Mouse (Mus musculus) liver, adult 2 months (tissue): ENCODE results near the gene Gm45140.
A peak's percentile ranks its signal among the peaks of the same experiment; 100 is the strongest.

Source experiments
- CTCF ChIP-seq: fragments of 200-500 bp; IDR thresholded peaks from 2 replicates; pipeline ENCODE4 v1.5.1; 2011; ENCODE audit warnings: low read depth, low read length, control low read depth
- POLR2A ChIP-seq: fragments of 200-500 bp; IDR thresholded peaks from 2 replicates; pipeline ENCODE4 v1.6.1; 2011; ENCODE audit warnings: low read length, control low read depth; ENCODE audit not compliant: insufficient read depth; ENCODE audit errors: extremely low read depth

GRCm38 (mm10) chr6:87810713-87811669 lies 24.6 kb downstream of the Gm45140 start:
- no peak for TF ChIP-seq CTCF
- peak; percentile 63; the same call in 1 of the 2 replicates for TF ChIP-seq POLR2A
